ENCODE assay signal across 23 mouse cellular contexts in genomic region chr11:119758214-119758613, GRCm38 (mm10).
"Had no signal": no experiment of that assay in that cellular context is flagged by ENCODE, and none has a peak within 500 bp of the region (broad histone marks: within the 10 kb centered on the region; RNA-seq: fewer than 3 reads in every experiment).

No protein-coding gene starts in this region.

- DNase-seq: gastrocnemius, postnatal 14 days; gastrocnemius, postnatal 36 days; heart, adult 11 months; heart, adult 2 months; heart, postnatal 14 days; heart, postnatal 36 days; kidney, adult 18-20 months; kidney, adult 8-10 months; kidney, postnatal 10 days; kidney, postnatal 25 days; kidney, postnatal 4 days; liver; liver, embryonic 13.5 days had no signal

- H3K9me3 ChIP-seq: heart, embryonic 13.5 days; heart, embryonic 15.5 days; hindbrain, embryonic 13.5 days; hindbrain, embryonic 15.5 days; limb, embryonic 10.5 days; limb, embryonic 12.5 days; liver, embryonic 13.5 days had no signal

- ATAC-seq: hindbrain, postnatal 0 days had no signal

- H3K27ac ChIP-seq: heart, adult 2 months; heart, embryonic 13.5 days; heart, embryonic 15.5 days; hindbrain, embryonic 15.5 days; hindbrain, postnatal 0 days; left cerebral cortex, adult 2 months; limb, embryonic 10.5 days; limb, embryonic 12.5 days; liver, embryonic 13.5 days had no signal

- H3K4me2 ChIP-seq: heart, embryonic 11.5 days; heart, embryonic 13.5 days; heart, embryonic 15.5 days; hindbrain, embryonic 13.5 days; hindbrain, embryonic 15.5 days; limb, embryonic 12.5 days; liver, embryonic 11.5 days; liver, embryonic 13.5 days had no signal

- H3K9ac ChIP-seq: heart, embryonic 13.5 days; heart, embryonic 15.5 days; hindbrain, embryonic 13.5 days; hindbrain, embryonic 15.5 days; limb, embryonic 12.5 days; liver, embryonic 13.5 days had no signal

- H3K27me3 ChIP-seq: heart, embryonic 13.5 days; heart, embryonic 15.5 days; hindbrain, embryonic 13.5 days; hindbrain, embryonic 15.5 days; limb, embryonic 12.5 days; liver, embryonic 13.5 days had no signal

- H3K4me3 ChIP-seq: heart, adult 2 months; heart, embryonic 13.5 days; heart, embryonic 15.5 days; hindbrain, embryonic 13.5 days; hindbrain, embryonic 15.5 days; left cerebral cortex, adult 2 months; limb, embryonic 10.5 days; limb, embryonic 12.5 days; liver, embryonic 13.5 days had no signal

- H3K36me3 ChIP-seq: heart, embryonic 15.5 days; hindbrain, embryonic 15.5 days had no signal

- H3K4me1 ChIP-seq: heart, embryonic 13.5 days; heart, embryonic 15.5 days; limb, embryonic 10.5 days; liver, embryonic 13.5 days had no signal
